Mouse (Mus musculus) limb, embryonic 14.5 days (tissue): ENCODE measurements around the gene Gsg1l. TPM values are rescaled to one million over a fixed set of nuclear protein-coding genes. Genes with fewer than 3 reads are reported as not detected.

Experiments
- ATAC-seq: fragments of 200-750 bp; cut with Nextera tagmentation; 2 replicates; pipeline ENCODE4 v1.8.0; 2017; ENCODE audit warnings: low read depth, moderate number of reproducible peaks, moderate TSS enrichment; ENCODE audit not compliant: low FRiP score
- DNase-seq: peaks from one replicate; pipeline ENCODE4 v3.0.0-alpha.2; 2015; ENCODE audit warnings: low spot score
- H3K27ac ChIP-seq: fragments of 300-500 bp; sonication (generic); replicated peaks from 2 replicates; pipeline ENCODE4 v1.5.1; 2014; ENCODE audit warnings: low read depth, mild to moderate bottlenecking, low read length, moderate library complexity, mixed read lengths
- H3K27me3 ChIP-seq: fragments of 300-500 bp; sonication (generic); 2 replicates; pipeline ENCODE4 v1.6.1; 2014; ENCODE audit warnings: low read length, mixed read lengths; ENCODE audit not compliant: control insufficient read depth, insufficient read depth
- H3K36me3 ChIP-seq: fragments of 300-500 bp; sonication (generic); 2 replicates; pipeline ENCODE4 v1.6.1; 2014; ENCODE audit warnings: mild to moderate bottlenecking, low read length, moderate library complexity, mixed read lengths; ENCODE audit not compliant: control insufficient read depth, insufficient read depth
- H3K4me1 ChIP-seq: fragments of 300-500 bp; sonication (generic); 2 replicates; pipeline ENCODE4 v1.6.1; 2014; ENCODE audit warnings: antibody characterized with exemption, low read length, mixed read lengths; ENCODE audit not compliant: control insufficient read depth, insufficient read depth
- H3K4me2 ChIP-seq: fragments of 300-500 bp; sonication (generic); replicated peaks from 2 replicates; pipeline ENCODE4 v1.6.1; 2014; ENCODE audit warnings: low read depth, mild to moderate bottlenecking, low read length, moderate library complexity; ENCODE audit not compliant: severe bottlenecking
- H3K4me3 ChIP-seq: fragments of 300-500 bp; sonication (generic); replicated peaks from 2 replicates; pipeline ENCODE4 v1.5.1; 2014; ENCODE audit warnings: low read length
- H3K9ac ChIP-seq: fragments of 300-500 bp; sonication (generic); 2 replicates; pipeline ENCODE4 v1.6.1; 2014; ENCODE audit warnings: mild to moderate bottlenecking, low read depth, low read length, moderate library complexity; ENCODE audit not compliant: severe bottlenecking
- H3K9me3 ChIP-seq: fragments of 300-500 bp; sonication (generic); 2 replicates; pipeline ENCODE4 v1.6.1; 2016; ENCODE audit warnings: low read length; ENCODE audit not compliant: control insufficient read depth
- POLR2A ChIP-seq: fragments of 200-500 bp; IDR thresholded peaks from 2 replicates; pipeline ENCODE4 v1.8.0; 2012; ENCODE audit warnings: inconsistent platforms, mild to moderate bottlenecking, moderate library complexity, borderline replicate concordance; ENCODE audit not compliant: insufficient read depth, insufficient read length; ENCODE audit errors: extremely low read depth
- WGBS: fragments of 180-500 bp; shearing (Covaris S2); extraction: QIAGEN DNeasy Blood & Tissue Kit; methylation state at CpG from one replicate; pipeline ENCODE4 v1.1.7; 2014; 5-methylcytosine and 5-hydroxymethylcytosine counted together
- polyA plus RNA-seq, 2 experiments: library from polyadenylated mRNA; depleted of rRNA in 1 of 2; stranded (reverse) in 1 of 2; unstranded in 1 of 2; fragments of >200 nt; fragmentation: Nextera tagmentation in 1 of 2; extraction: Ambion mirVana in 1 of 2; gene quantifications; 2 replicates each; pipeline versions ENCODE4 v1.2.1 to v1.2.3; 2012 to 2014

The Gsg1l gene
- polyA plus RNA-seq, 2 experiments = 2.4 to 4.3 TPM

DNA sequence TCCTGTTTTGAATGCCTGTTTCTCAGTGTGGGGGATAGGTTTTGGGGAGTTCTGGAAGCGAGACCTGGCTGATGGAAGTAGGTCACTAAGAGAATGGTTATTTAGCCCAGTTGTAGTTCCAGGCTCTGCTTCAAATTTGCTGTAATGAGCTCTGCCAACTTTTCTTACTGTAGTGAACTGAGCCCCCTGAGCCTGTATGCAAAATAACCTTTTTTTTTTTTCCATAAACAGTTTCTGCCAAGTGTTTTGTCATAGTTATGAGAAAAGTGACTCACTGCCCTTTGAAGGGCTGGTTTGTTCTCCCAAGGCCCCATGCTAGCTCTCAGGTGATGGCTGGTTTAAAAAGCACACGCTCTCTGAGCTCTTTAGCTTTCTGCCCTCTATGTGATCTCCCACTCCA is 248.7 kb downstream of the Gsg1l start:
- H3K4me2 ChIP-seq = no peak overlapping the region
- DNase-seq = peak; percentile 40
- no peaks in the 10 kb centered on the region for H3K27me3 ChIP-seq
- H3K36me3 ChIP-seq = no peaks in the 10 kb centered on the region; the same call in none of the 2 replicates
- no peak overlapping the region for H3K9ac ChIP-seq
- no peak overlapping the region for H3K4me3 ChIP-seq
- WGBS = 92% methylated on average over 2 of the region's 2 CpGs
- no peak for ATAC-seq
- no peaks in the 10 kb centered on the region for H3K9me3 ChIP-seq
- peaks cover 39% of the 10 kb centered on the region for H3K4me1 ChIP-seq
- H3K27ac ChIP-seq = no peak overlapping the region
- TF ChIP-seq POLR2A = no peak

DNA sequence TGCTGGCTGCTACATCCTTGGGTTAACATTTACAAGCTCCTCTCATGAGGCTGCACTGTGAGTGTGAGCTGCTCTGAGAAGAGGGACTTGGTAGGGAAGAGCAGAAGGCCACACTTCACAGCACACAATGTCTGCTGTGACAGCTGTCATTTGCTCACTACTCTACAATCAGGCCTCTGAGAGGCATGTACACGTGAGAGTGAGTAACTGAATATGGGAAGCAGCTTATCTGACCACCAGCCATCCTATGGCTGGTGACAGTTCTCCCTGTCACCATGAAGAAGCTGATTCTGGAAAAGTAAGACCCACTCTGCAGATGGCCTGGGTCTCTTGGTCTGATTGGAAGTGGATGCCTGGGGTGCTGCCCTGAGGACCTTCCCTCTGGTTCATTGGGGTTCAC is 249.4 kb downstream of the Gsg1l start:
- TF ChIP-seq POLR2A = no peak
- Histone ChIP-seq H3K9me3 (no peaks in the 10 kb centered on the region), H3K9ac (no peak overlapping the region), H3K4me1 (peaks cover 39% of the 10 kb centered on the region), H3K27me3 (no peaks in the 10 kb centered on the region), H3K27ac (no peak overlapping the region), H3K36me3 (no peaks in the 10 kb centered on the region; the same call in none of the 2 replicates), H3K4me2 (no peak overlapping the region), H3K4me3 (no peak overlapping the region)
- DNase-seq (no peak), ATAC-seq (0 out of 2 replicates have a peak, but pooled peaks have one; percentile 6)
- WGBS = 53% methylated on average over 1 of the region's 1 CpGs

DNA sequence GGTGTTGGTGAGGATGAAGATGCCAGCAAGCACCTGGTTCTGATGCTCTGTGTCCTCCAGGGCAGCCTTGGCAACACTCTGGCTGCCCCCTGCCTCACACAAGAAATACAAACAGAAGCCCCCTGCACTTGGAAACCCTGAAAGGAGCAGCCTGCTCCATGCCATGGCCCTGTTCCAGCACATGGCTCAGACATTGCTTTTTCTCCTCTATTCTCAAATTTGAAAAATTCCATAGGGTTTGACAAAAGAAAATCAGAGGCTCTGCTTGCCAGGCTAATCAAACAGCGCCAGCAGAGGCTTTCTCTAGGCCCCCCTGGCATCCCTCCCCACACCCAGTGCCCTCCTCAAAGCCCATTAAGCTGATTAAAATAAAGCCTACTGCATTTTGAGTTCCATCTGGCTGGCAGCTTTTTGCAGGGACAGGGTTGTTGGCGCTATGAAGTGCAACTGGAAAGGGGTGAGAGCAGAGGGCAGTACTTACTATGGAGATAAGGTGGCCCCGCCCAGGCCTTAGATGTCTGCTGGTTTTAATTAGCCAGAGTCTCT is 253.0 kb downstream of the Gsg1l start:
- TF ChIP-seq POLR2A = no peak
- Histone ChIP-seq H3K4me3 (no peak overlapping the region), H3K9ac (no peak overlapping the region), H3K27ac (peak overlapping the region; percentile 13; the same call in 1 of the 2 replicates), H3K27me3 (no peaks in the 10 kb centered on the region), H3K9me3 (no peaks in the 10 kb centered on the region), H3K36me3 (no peaks in the 10 kb centered on the region; the same call in none of the 2 replicates), H3K4me2 (no peak overlapping the region), H3K4me1 (peaks cover 40% of the 10 kb centered on the region)
- WGBS = 33% methylated on average over 3 of the region's 3 CpGs
- ATAC-seq (no peak), DNase-seq (peak; percentile 28)

DNA sequence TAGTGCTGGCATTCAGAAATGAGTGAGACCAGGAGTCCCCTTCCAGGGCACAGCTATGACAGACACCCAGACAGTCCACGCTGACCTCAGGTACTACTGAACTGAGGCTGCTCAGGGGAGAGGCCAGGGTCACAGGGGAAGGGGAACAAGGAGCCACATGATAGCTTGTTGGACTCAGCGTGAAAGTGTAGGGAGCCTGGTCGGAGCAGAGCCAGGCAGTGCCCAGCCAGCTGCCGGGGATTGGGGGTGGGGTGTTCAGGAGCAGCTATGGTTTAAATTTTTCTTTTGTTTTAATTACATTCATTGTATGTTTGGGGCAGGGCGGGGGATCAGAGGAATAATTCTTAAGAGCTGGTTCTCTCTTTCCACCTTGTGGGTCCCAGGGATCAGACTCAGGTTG is 253.7 kb downstream of the Gsg1l start:
- no peak overlapping the region for H3K4me3 ChIP-seq
- no peak overlapping the region for H3K9ac ChIP-seq
- peaks cover 40% of the 10 kb centered on the region for H3K4me1 ChIP-seq
- no peak overlapping the region for H3K27ac ChIP-seq
- no peak for ATAC-seq
- DNase-seq = no peak
- H3K9me3 ChIP-seq = no peaks in the 10 kb centered on the region
- no peak for TF ChIP-seq POLR2A
- H3K36me3 ChIP-seq = no peaks in the 10 kb centered on the region; the same call in none of the 2 replicates
- no peak overlapping the region for H3K4me2 ChIP-seq
- whole genome bisulfite sequencing = 53% methylated on average over 5 of the region's 5 CpGs
- H3K27me3 ChIP-seq = no peaks in the 10 kb centered on the region

Other genes with a start within 250 kb of the Gsg1l start
- gene Xpo6, start 118.1 kb upstream of the Gsg1l start, polyA plus RNA-seq (2012; rRNA removed) = 202 and 291 TPM in 2 replicates
- gene Xpo6, start 118.1 kb upstream of the Gsg1l start, polyA plus RNA-seq (2014; fragmentation: Nextera tagmentation; extraction: Ambion mirVana) = 63.2 and 65.2 TPM in 2 replicates
- 47.9 and 68.3 TPM in 2 replicates for gene Sbk1, start 190.2 kb upstream of the Gsg1l start, polyA plus RNA-seq (2012; rRNA removed)
- gene Sbk1, start 190.2 kb upstream of the Gsg1l start, polyA plus RNA-seq (2014; fragmentation: Nextera tagmentation; extraction: Ambion mirVana) = 50.9 and 59.6 TPM in 2 replicates